Mouse (Mus musculus) lung, embryonic 14.5 days (tissue): Measurements from ENCODE around the gene Map4k2. TPM values are rescaled to one million over a fixed set of nuclear protein-coding genes. Genes with fewer than 3 reads are reported as not detected.
A peak's percentile ranks its signal among the peaks of the same experiment; 100 is the strongest.

Source experiments
- ATAC-seq: fragments of 200-750 bp; cut with Nextera tagmentation; 2 replicates; pipeline ENCODE4 v1.8.0; 2017; ENCODE audit warnings: mild to moderate bottlenecking, moderate TSS enrichment, moderate library complexity; ENCODE audit not compliant: insufficient read depth
- DNase-seq: peaks from one replicate; pipeline ENCODE4 v3.0.0-alpha.2; 2015
- H3K27ac ChIP-seq: fragments of 300-500 bp; sonication (generic); 2 replicates; pipeline ENCODE4 v1.5.1; 2014; ENCODE audit warnings: low read depth, mild to moderate bottlenecking, moderate library complexity
- H3K27me3 ChIP-seq: fragments of 300-500 bp; sonication (generic); 2 replicates; pipeline ENCODE4 v1.6.1; 2014; ENCODE audit warnings: low read length, control low read depth; ENCODE audit not compliant: insufficient read depth
- H3K36me3 ChIP-seq: fragments of 300-500 bp; sonication (generic); 2 replicates; pipeline ENCODE4 v1.6.1; 2014; ENCODE audit warnings: control low read depth; ENCODE audit not compliant: insufficient read depth
- H3K4me1 ChIP-seq: fragments of 300-500 bp; sonication (generic); 2 replicates; pipeline ENCODE4 v1.6.1; 2014; ENCODE audit warnings: antibody characterized with exemption, control low read depth; ENCODE audit not compliant: insufficient read depth
- H3K4me2 ChIP-seq: fragments of 300-500 bp; sonication (generic); 2 replicates; pipeline ENCODE4 v1.6.1; 2014; ENCODE audit warnings: mild to moderate bottlenecking
- H3K4me3 ChIP-seq: fragments of 300-500 bp; sonication (generic); 2 replicates; pipeline ENCODE4 v1.5.1; 2014; ENCODE audit warnings: low read depth, low read length
- H3K9ac ChIP-seq: fragments of 300-500 bp; sonication (generic); 2 replicates; pipeline ENCODE4 v1.6.1; 2014
- H3K9me3 ChIP-seq: fragments of 300-500 bp; sonication (generic); 2 replicates; pipeline ENCODE4 v1.6.1; 2016; ENCODE audit warnings: low read depth, low read length, control low read depth
- CTCF ChIP-seq: IDR thresholded peaks from 2 replicates; pipeline ENCODE4 v1.5.1; 2016; ENCODE audit warnings: antibody characterized with exemption, low read depth
- WGBS: fragments of 180-500 bp; shearing (Covaris S2); extraction: QIAGEN DNeasy Blood & Tissue Kit; methylation state at CpG from one replicate; pipeline ENCODE4 v1.1.7; 2014; 5-methylcytosine and 5-hydroxymethylcytosine counted together
- polyA plus RNA-seq: library from polyadenylated mRNA; unstranded; fragments of >200 nt; fragmentation: Nextera tagmentation; extraction: Ambion mirVana; gene quantifications from 2 replicates; pipeline ENCODE4 v1.2.1, GENCODE M21; 2014

The Map4k2 gene
- polyA plus RNA-seq, result 13.4 and 22.2 TPM in 2 replicates

DNA sequence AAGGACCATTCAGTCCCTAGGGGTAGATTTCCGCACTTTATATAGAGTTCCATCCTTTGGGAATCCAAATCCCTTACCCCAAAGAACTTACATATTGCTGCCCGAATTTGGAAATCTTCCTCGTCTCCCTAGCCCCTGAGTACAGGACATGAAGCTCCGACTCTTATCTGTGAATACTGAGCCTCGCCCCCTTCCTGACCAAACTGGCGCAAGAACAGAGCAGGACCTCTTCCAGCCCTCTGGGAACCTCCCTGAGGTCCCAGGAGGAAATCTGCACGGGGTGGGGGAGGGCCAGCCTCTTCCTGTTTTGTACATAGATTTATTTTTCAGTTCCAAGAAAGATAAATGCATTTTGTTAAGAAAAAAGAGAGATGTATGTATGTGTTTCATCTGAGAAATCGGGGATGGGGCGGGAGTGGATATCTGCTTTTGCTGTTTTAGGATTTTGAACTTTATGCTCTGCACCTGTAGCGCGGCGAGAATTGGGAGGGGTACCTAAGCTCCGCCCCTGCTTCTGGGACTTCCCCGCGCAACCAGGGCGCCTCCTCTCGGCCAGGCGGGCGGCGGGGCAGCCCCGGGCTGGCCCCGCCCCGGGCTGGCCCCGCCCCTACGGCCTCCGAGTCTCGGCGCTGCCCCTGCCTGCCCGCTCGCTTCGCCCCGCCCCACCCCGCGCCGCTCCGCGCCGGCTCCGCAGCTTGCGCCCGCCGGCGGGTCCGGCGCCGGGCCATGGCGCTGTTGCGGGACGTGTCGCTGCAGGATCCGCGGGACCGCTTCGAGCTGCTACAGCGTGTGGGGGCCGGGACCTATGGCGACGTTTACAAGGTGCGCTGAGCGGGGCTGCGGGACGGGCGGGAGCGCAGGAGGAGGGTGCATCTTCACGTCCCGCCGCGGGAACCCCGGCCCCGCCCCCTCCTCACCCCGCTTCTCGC lies at the start of gene Map4k2:
TSS of gene Map4k2 (plus strand) at position 612 of the 929 bp plus-strand sequence.
- peak within 1 kb of the TSS; percentile 75 for H3K4me3 ChIP-seq
- H3K4me2 ChIP-seq, result peak within 1 kb of the TSS; percentile 99
- H3K4me1 ChIP-seq, result peaks cover 9% of the 10 kb centered on the region
- H3K27me3 ChIP-seq, result no peaks in the 10 kb centered on the region
- peaks cover 61% of the 10 kb centered on the region for H3K36me3 ChIP-seq
- peak within 1 kb of the TSS; percentile 68 for H3K27ac ChIP-seq
- DNase-seq, result peak; percentile 89
- 5% methylated on average over 72 of the region's 72 CpGs for WGBS
- no peaks in the 10 kb centered on the region for H3K9me3 ChIP-seq
- ATAC-seq, result peak; percentile 77
- peak within 1 kb of the TSS; percentile 62 for H3K9ac ChIP-seq
- TF ChIP-seq CTCF, result peak; percentile 24

DNA sequence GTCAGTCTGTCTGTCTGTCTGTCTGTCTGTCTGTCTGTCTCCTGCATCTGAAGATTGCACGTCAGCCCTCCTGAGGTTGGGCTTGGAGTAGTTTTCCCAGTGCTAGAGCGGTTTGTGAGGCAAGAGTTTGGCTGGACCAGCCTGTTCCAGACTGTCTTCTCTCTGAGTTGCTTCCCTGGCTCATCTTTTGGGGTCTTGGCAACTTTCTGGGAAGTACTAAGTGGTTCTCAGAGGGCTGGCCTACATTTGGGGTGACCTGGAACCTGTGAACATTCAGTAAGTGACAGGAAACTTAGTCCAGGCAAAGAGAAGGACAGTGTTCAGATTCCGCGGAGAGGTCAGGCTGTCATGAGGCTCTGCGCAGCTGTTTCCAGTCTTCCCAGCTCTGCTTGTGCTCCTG lies 48.7 kb upstream of the Map4k2 start:
- Histone ChIP-seq H3K9me3 (no peaks in the 10 kb centered on the region), H3K27ac (no peak overlapping the region; the same call in 1 of the 2 replicates), H3K9ac (no peak overlapping the region), H3K4me3 (no peak overlapping the region), H3K4me1 (no peaks in the 10 kb centered on the region), H3K4me2 (no peak overlapping the region), H3K36me3 (peaks cover 66% of the 10 kb centered on the region), H3K27me3 (no peaks in the 10 kb centered on the region)
- WGBS, result 81% methylated on average over 5 of the region's 5 CpGs
- no peak for DNase-seq
- ATAC-seq, result no peak
- no peak for TF ChIP-seq CTCF

DNA sequence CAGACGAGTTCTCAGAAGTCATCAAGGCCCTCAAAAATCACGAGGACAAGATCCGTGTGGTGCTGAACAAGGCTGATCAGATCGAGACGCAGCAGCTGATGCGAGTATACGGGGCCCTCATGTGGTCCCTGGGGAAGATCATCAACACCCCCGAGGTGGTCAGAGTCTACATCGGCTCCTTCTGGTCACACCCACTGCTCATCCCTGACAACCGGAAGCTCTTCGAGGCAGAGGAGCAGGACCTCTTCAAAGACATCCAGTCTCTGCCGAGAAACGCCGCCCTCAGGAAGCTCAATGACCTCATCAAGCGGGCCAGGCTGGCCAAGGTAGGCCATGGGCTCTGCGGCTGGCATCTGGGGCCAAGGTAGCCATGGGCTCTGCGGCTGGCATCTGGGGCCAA lies 46.6 kb upstream of the Map4k2 start:
- no peak for ATAC-seq
- no peak overlapping the region for H3K4me3 ChIP-seq
- 90% methylated on average over 17 of the region's 17 CpGs for WGBS
- H3K27ac ChIP-seq, result no peak overlapping the region
- no peak for TF ChIP-seq CTCF
- H3K27me3 ChIP-seq, result no peaks in the 10 kb centered on the region
- H3K9ac ChIP-seq, result no peak overlapping the region
- no peaks in the 10 kb centered on the region for H3K9me3 ChIP-seq
- peaks cover 72% of the 10 kb centered on the region for H3K36me3 ChIP-seq
- H3K4me1 ChIP-seq, result no peaks in the 10 kb centered on the region
- DNase-seq, result no peak
- H3K4me2 ChIP-seq, result no peak overlapping the region

DNA sequence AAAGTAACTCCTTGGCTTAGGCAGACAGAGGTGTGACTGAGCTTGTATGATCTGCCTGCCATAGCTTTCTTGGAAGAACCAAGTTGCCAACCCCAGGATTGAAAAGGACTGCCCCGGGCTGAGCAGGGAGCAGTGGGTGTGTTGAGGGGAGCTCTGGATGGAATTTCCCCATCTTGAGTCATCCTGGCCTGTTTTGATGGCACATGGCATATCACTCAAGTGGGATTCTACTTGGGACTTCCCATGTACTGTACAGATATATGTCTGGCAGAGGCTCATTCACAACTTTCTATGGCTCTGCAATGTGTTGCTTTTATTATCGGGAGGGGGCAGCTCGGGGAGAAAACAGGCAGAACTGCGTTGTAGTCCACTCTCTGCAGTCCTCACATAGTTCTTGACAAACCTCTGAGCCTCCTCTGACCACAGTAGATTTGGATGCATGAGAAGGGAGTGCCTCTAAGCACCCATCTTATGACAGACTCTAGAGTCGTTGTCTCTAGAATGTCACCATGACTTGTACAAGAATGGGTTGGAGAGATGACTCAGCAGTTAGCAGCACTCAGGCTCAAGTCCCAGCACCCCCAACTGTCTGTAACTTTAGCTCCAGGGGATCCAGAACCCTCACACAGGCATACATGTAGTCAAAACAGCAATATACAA lies 44.3 kb upstream of the Map4k2 start:
- 88% methylated on average over 5 of the region's 5 CpGs for WGBS
- peaks cover 66% of the 10 kb centered on the region for H3K36me3 ChIP-seq
- ATAC-seq (no peak), DNase-seq (no peak)
- H3K4me2 ChIP-seq, result no peak overlapping the region
- peaks cover 4% of the 10 kb centered on the region; the same call in 1 of the 2 replicates for H3K4me1 ChIP-seq
- no peak for TF ChIP-seq CTCF
- H3K9ac ChIP-seq, result no peak overlapping the region
- H3K27ac ChIP-seq, result no peak overlapping the region
- no peaks in the 10 kb centered on the region for H3K9me3 ChIP-seq
- no peak overlapping the region for H3K4me3 ChIP-seq
- no peaks in the 10 kb centered on the region for H3K27me3 ChIP-seq

DNA sequence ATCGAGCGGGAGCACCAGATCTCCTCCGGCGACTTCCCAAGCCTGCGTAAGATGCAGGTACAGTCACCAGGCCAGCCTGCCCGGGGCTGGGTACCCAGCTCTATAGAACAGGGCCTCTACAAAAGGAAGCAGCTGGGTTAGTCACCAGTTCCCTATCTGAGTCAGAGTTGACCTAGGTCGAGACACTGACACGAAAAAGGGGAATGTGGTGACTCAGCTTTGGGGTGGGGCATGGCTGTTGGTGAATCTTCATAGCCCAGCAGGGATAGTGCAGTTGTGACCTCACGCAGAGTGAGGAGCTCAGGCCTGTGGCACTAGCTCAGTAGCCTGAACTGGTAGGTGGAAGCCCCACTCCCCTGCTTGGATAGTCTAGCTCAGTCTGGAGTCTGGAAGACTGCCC lies 43.3 kb upstream of the Map4k2 start:
- peaks cover 57% of the 10 kb centered on the region for H3K36me3 ChIP-seq
- no peak for ATAC-seq

DNA sequence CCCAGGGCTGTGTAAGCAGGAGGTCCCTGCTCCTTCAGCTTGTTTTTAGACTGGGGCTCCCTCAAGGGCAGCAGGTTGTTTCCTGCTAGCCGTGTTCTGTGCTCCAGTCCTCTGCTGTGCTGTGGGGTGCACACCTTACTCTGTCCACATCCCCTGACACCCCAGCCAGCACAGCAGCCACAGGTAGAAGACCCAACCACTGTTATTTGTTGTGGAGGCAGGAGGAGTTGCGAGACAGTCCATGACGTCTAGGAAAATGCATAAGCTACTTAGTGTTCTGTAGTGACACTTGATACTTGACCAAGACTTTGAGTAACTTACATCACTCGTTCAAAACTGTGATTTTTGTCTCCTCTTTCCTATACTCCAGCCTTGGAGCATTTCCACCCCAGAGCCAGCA lies 41.9 kb upstream of the Map4k2 start:
- peak overlapping the region; percentile 73; the same call in 1 of the 2 replicates for H3K27ac ChIP-seq
- H3K9ac ChIP-seq, result no peak overlapping the region
- H3K4me3 ChIP-seq, result no peak overlapping the region
- 76% methylated on average over 4 of the region's 4 CpGs for WGBS
- H3K27me3 ChIP-seq, result no peaks in the 10 kb centered on the region
- peaks cover 49% of the 10 kb centered on the region for H3K36me3 ChIP-seq
- no peak for TF ChIP-seq CTCF
- ATAC-seq (no peak), DNase-seq (no peak)
- H3K4me2 ChIP-seq, result no peak overlapping the region
- H3K4me1 ChIP-seq, result peaks cover 4% of the 10 kb centered on the region; the same call in 1 of the 2 replicates
- no peaks in the 10 kb centered on the region for H3K9me3 ChIP-seq

More for the DNA sequence above, 43.3 kb upstream of the Map4k2 start:
- peaks cover 4% of the 10 kb centered on the region; the same call in 1 of the 2 replicates for H3K4me1 ChIP-seq
- H3K4me3 ChIP-seq, result no peak overlapping the region
- H3K4me2 ChIP-seq, result no peak overlapping the region
- 87% methylated on average over 9 of the region's 9 CpGs for WGBS
- no peak for TF ChIP-seq CTCF
- peak; percentile 24 for DNase-seq
- H3K9me3 ChIP-seq, result no peaks in the 10 kb centered on the region
- no peaks in the 10 kb centered on the region for H3K27me3 ChIP-seq
- no peak overlapping the region for H3K27ac ChIP-seq
- no peak overlapping the region for H3K9ac ChIP-seq
